Mouse (Mus musculus) hindbrain, embryonic 16.5 days (tissue): ENCODE data around the gene Pus7. TPM values are rescaled to one million over a fixed set of nuclear protein-coding genes. Genes with fewer than 3 reads are reported as not detected.

ENCODE experiments used
- ATAC-seq: fragments of 200-750 bp; cut with Nextera tagmentation; 2 replicates; pipeline ENCODE4 v1.8.0; 2017; ENCODE audit warnings: moderate TSS enrichment, moderate library complexity
- H3K27ac ChIP-seq: fragments of 300-500 bp; sonication (generic); 2 replicates; pipeline ENCODE4 v1.5.1; 2014; ENCODE audit warnings: low read depth, mild to moderate bottlenecking, control low read depth, low read length, moderate library complexity
- H3K27me3 ChIP-seq: fragments of 300-500 bp; sonication (generic); replicated peaks from 2 replicates; pipeline ENCODE4 v1.6.1; 2014; ENCODE audit warnings: low read length; ENCODE audit not compliant: control insufficient read depth, insufficient read depth
- H3K36me3 ChIP-seq: fragments of 300-500 bp; sonication (generic); 2 replicates; pipeline ENCODE4 v1.6.1; 2014; ENCODE audit warnings: mild to moderate bottlenecking, low read length, moderate library complexity, mixed read lengths; ENCODE audit not compliant: control insufficient read depth, insufficient read depth
- H3K4me1 ChIP-seq: fragments of 300-500 bp; sonication (generic); 2 replicates; pipeline ENCODE4 v1.6.1; 2014; ENCODE audit warnings: low read depth, low read length; ENCODE audit not compliant: control insufficient read depth, insufficient read depth
- H3K4me2 ChIP-seq: fragments of 300-500 bp; sonication (generic); 2 replicates; pipeline ENCODE4 v1.6.1; 2014; ENCODE audit warnings: mild to moderate bottlenecking, low read length, control low read depth, moderate library complexity
- H3K4me3 ChIP-seq: fragments of 300-500 bp; sonication (generic); 2 replicates; pipeline ENCODE4 v1.5.1; 2014; ENCODE audit warnings: mild to moderate bottlenecking, low read length, control low read depth, moderate library complexity
- H3K9ac ChIP-seq: fragments of 300-500 bp; sonication (generic); 2 replicates; pipeline ENCODE4 v1.6.1; 2014; ENCODE audit warnings: low read depth, mild to moderate bottlenecking, control low read depth, low read length, moderate library complexity
- H3K9me3 ChIP-seq: fragments of 300-500 bp; sonication (generic); 2 replicates; pipeline ENCODE4 v1.6.1; 2014; ENCODE audit warnings: mild to moderate bottlenecking, low read length, moderate library complexity; ENCODE audit not compliant: control insufficient read depth
- WGBS: fragments of 180-500 bp; shearing (Covaris S2); extraction: QIAGEN DNeasy Blood & Tissue Kit; methylation state at CpG from one replicate; pipeline ENCODE4 v1.1.7; 2014; 5-methylcytosine and 5-hydroxymethylcytosine counted together
- polyA plus RNA-seq: library from polyadenylated mRNA; unstranded; fragments of >200 nt; fragmentation: Nextera tagmentation; extraction: Ambion mirVana; gene quantifications from 2 replicates; pipeline ENCODE4 v1.2.1, GENCODE M21; 2015

Pus7 gene
- polyA plus RNA-seq, 1 experiment from 2014 or later, result 17.2 TPM

- Histone ChIP-seq H3K4me2 (no peak overlapping the region), H3K27me3 (no peaks in the 10 kb centered on the region), H3K36me3 (peaks cover 2% of the 10 kb centered on the region; the same call in 1 of the 2 replicates), H3K9me3 (no peaks in the 10 kb centered on the region), H3K27ac (no peak overlapping the region), H3K9ac (no peak overlapping the region), H3K4me1 (peaks cover 8% of the 10 kb centered on the region), H3K4me3 (no peak overlapping the region)
- 90% methylated on average over 4 of the region's 4 CpGs for WGBS
- ATAC-seq, result no peak
These were observed 5.6 kb upstream of the Pus7 start for GRCm38 (mm10) chr5:23789078-23789612.

- Histone ChIP-seq H3K27me3 (no peaks in the 10 kb centered on the region), H3K9ac (peak overlapping the region; percentile 93), H3K4me3 (peak overlapping the region; percentile 88), H3K4me2 (peak overlapping the region; percentile 97), H3K9me3 (no peaks in the 10 kb centered on the region), H3K27ac (no peak overlapping the region), H3K36me3 (peaks cover 2% of the 10 kb centered on the region; the same call in 1 of the 2 replicates), H3K4me1 (peaks cover 8% of the 10 kb centered on the region)
- WGBS, result 48% methylated on average over 3 of the region's 3 CpGs
- ATAC-seq, result no peak
These were observed 4.9 kb upstream of the Pus7 start for GRCm38 (mm10) chr5:23788390-23788830.

GRCm38 (mm10) chr5:23787536-23788389 is 4.3 kb upstream of the Pus7 start, which contains the start of gene Rint1:
Gene Rint1, plus strand, starts transcription at chr5:23787711.
- no peaks in the 10 kb centered on the region for H3K9me3 ChIP-seq
- no peaks in the 10 kb centered on the region for H3K27me3 ChIP-seq
- WGBS, result 3% methylated on average over 46 of the region's 47 CpGs
- peak within 1 kb of the TSS; percentile 93 for H3K9ac ChIP-seq
- ATAC-seq, result peak; percentile 91
- peak within 1 kb of the TSS; percentile 97 for H3K4me2 ChIP-seq
- peak within 1 kb of the TSS; percentile 81 for H3K27ac ChIP-seq
- H3K36me3 ChIP-seq, result peaks cover 2% of the 10 kb centered on the region; the same call in 1 of the 2 replicates
- peaks cover 8% of the 10 kb centered on the region for H3K4me1 ChIP-seq
- peak within 1 kb of the TSS; percentile 88 for H3K4me3 ChIP-seq

GRCm38 (mm10) chr5:23782051-23782810 is 1.3 kb downstream of the Pus7 start:
- no peak for ATAC-seq
- peak overlapping the region; percentile 96 for H3K4me3 ChIP-seq
- no peaks in the 10 kb centered on the region for H3K36me3 ChIP-seq
- no peaks in the 10 kb centered on the region for H3K27me3 ChIP-seq
- H3K4me2 ChIP-seq, result peak overlapping the region; percentile 76
- no peak overlapping the region; the same call in 1 of the 2 replicates for H3K9ac ChIP-seq
- H3K4me1 ChIP-seq, result peaks cover 7% of the 10 kb centered on the region
- WGBS, result 43% methylated on average over 8 of the region's 8 CpGs
- H3K9me3 ChIP-seq, result no peaks in the 10 kb centered on the region
- H3K27ac ChIP-seq, result no peak overlapping the region

GRCm38 (mm10) chr5:23781172-23781571 is 2.3 kb downstream of the Pus7 start:
- no peak overlapping the region for H3K4me3 ChIP-seq
- no peaks in the 10 kb centered on the region for H3K9me3 ChIP-seq
- no peaks in the 10 kb centered on the region for H3K36me3 ChIP-seq
- H3K4me1 ChIP-seq, result peaks cover 7% of the 10 kb centered on the region
- no peak overlapping the region for H3K4me2 ChIP-seq
- no peak overlapping the region; the same call in 1 of the 2 replicates for H3K9ac ChIP-seq
- no peak overlapping the region for H3K27ac ChIP-seq
- H3K27me3 ChIP-seq, result no peaks in the 10 kb centered on the region
- ATAC-seq, result no peak
- WGBS, result 86% methylated on average over 4 of the region's 4 CpGs

GRCm38 (mm10) chr5:23780516-23780915 is 3.0 kb downstream of the Pus7 start:
- no peak for ATAC-seq
- Histone ChIP-seq H3K9ac (no peak overlapping the region), H3K9me3 (no peaks in the 10 kb centered on the region), H3K36me3 (no peaks in the 10 kb centered on the region), H3K4me1 (peaks cover 7% of the 10 kb centered on the region), H3K4me3 (no peak overlapping the region), H3K27ac (no peak overlapping the region), H3K4me2 (no peak overlapping the region), H3K27me3 (no peaks in the 10 kb centered on the region)
- 90% methylated on average over 4 of the region's 4 CpGs for WGBS

- H3K9me3 ChIP-seq, result no peaks in the 10 kb centered on the region
- no peak overlapping the region for H3K4me2 ChIP-seq
- 86% methylated on average over 6 of the region's 6 CpGs for WGBS
- no peaks in the 10 kb centered on the region for H3K36me3 ChIP-seq
- H3K4me3 ChIP-seq, result no peak overlapping the region
- H3K27me3 ChIP-seq, result no peaks in the 10 kb centered on the region
- no peak overlapping the region for H3K27ac ChIP-seq
- no peak for ATAC-seq
- no peaks in the 10 kb centered on the region for H3K4me1 ChIP-seq
- H3K9ac ChIP-seq, result no peak overlapping the region
These were observed 9.3 kb downstream of the Pus7 start for GRCm38 (mm10) chr5:23774186-23774585.

- ATAC-seq, result peak; percentile 40; the same call in 1 of the 2 replicates
- no peaks in the 10 kb centered on the region for H3K27me3 ChIP-seq
- no peaks in the 10 kb centered on the region for H3K9me3 ChIP-seq
- no peak overlapping the region for H3K9ac ChIP-seq
- no peaks in the 10 kb centered on the region for H3K4me1 ChIP-seq
- H3K4me3 ChIP-seq, result no peak overlapping the region
- no peak overlapping the region for H3K4me2 ChIP-seq
- 42% methylated on average over 8 of the region's 8 CpGs for WGBS
- no peak overlapping the region for H3K27ac ChIP-seq
- H3K36me3 ChIP-seq, result 0 out of 2 replicates have a peak, but pooled peaks cover 4% of the 10 kb centered on the region
These were observed 12.4 kb downstream of the Pus7 start for GRCm38 (mm10) chr5:23771105-23771504.

- no peaks in the 10 kb centered on the region for H3K27me3 ChIP-seq
- no peak overlapping the region for H3K9ac ChIP-seq
- 90% methylated on average over 5 of the region's 5 CpGs for WGBS
- no peaks in the 10 kb centered on the region for H3K4me1 ChIP-seq
- H3K4me2 ChIP-seq, result no peak overlapping the region
- H3K9me3 ChIP-seq, result no peaks in the 10 kb centered on the region
- H3K27ac ChIP-seq, result no peak overlapping the region
- H3K4me3 ChIP-seq, result no peak overlapping the region
- no peak for ATAC-seq
- peaks cover 22% of the 10 kb centered on the region for H3K36me3 ChIP-seq
These were observed 19.0 kb downstream of the Pus7 start for GRCm38 (mm10) chr5:23764557-23764956.
